Mouse (Mus musculus): ENCODE data around the gene Mapk11.

DNA sequence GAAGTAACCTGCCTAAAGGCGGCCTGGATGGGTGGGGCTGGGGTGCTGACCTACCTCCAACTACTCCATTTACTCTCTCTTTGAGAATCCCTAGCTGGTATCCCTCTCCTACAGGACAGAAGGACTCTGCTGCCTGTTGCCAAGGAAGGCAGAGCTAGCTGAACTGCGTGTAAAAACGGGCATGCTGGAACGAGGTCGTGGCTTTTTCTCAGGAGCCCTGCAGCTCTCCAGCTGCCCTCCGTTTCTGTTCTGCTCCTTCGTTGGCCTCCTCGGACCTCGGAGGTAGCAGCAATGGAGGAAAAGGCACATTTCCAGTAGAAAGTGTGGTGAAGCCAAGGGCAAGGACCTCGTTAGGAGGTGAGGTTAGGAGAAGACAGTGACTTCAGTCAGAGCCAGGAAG lies 19.5 kb upstream of the Mapk11 start:
- no peak for TF ChIP-seq EP300 (IDR thresholded peaks at IDR 0.05; ENCODE audit: insufficient read depth, low read depth, low read length)
- TF ChIP-seq POLR2A (IDR thresholded peaks at IDR 0.05; ENCODE audit: insufficient read depth, low read length), result no peak

Data from ES-Bruce4 (cell line).